Mouse (Mus musculus): ENCODE data around the gene Anks1b. TPM values are rescaled to one million over a fixed set of nuclear protein-coding genes. Genes with fewer than 3 reads are reported as not detected.

Gene Anks1b
- polyA plus RNA-seq, 1 experiment from 2014 or later = 42.0 TPM

- Histone ChIP-seq H3K4me2 (no peak overlapping the region), H3K27me3 (no peaks in the 10 kb centered on the region), H3K4me1 (replicated peaks) (peaks cover 22% of the 10 kb centered on the region), H3K9me3 (peaks cover 8% of the 10 kb centered on the region; the same call in 1 of the 2 replicates), H3K9ac (no peak overlapping the region), H3K4me3 (no peak overlapping the region), H3K36me3 (no peaks in the 10 kb centered on the region), H3K27ac (replicated peaks) (no peak overlapping the region)
- no peak for ATAC-seq (ENCODE audit: low read depth)
- WGBS = 82% methylated on average over 9 of the region's 9 CpGs
These were observed 966.5 kb downstream of the Anks1b start for GRCm38 (mm10) chr10:90839611-90840335.

- 80% methylated on average over 2 of the region's 2 CpGs for WGBS
- H3K36me3 ChIP-seq = no peaks in the 10 kb centered on the region
- ATAC-seq (ENCODE audit: low read depth) = no peak
- H3K27ac ChIP-seq (replicated peaks) = 0 out of 2 replicates have a peak overlapping the region, but pooled peaks have one; percentile 28
- H3K27me3 ChIP-seq = no peaks in the 10 kb centered on the region
- H3K9me3 ChIP-seq = peaks cover 8% of the 10 kb centered on the region; the same call in 1 of the 2 replicates
- no peak overlapping the region for H3K4me2 ChIP-seq
- H3K4me1 ChIP-seq (replicated peaks) = peaks cover 22% of the 10 kb centered on the region
- no peak overlapping the region for H3K4me3 ChIP-seq
- H3K9ac ChIP-seq = no peak overlapping the region
These were observed 969.1 kb downstream of the Anks1b start for GRCm38 (mm10) chr10:90842398-90842797.

- 90% methylated on average over 6 of the region's 6 CpGs for WGBS
These were observed 977.8 kb downstream of the Anks1b start for GRCm38 (mm10) chr10:90851077-90851476.

GRCm38 (mm10) chr10:90851999-90852398 lies 978.7 kb downstream of the Anks1b start:
- no peak for ATAC-seq (ENCODE audit: low read depth)
- H3K9me3 ChIP-seq = no peaks in the 10 kb centered on the region
- H3K27me3 ChIP-seq = no peaks in the 10 kb centered on the region
- H3K4me1 ChIP-seq (replicated peaks) = peaks cover 22% of the 10 kb centered on the region
- H3K4me3 ChIP-seq = no peak overlapping the region
- no peak overlapping the region for H3K9ac ChIP-seq
- H3K27ac ChIP-seq (replicated peaks) = no peak overlapping the region
- H3K4me2 ChIP-seq = peak overlapping the region; percentile 29; the same call in 1 of the 2 replicates
- no peaks in the 10 kb centered on the region for H3K36me3 ChIP-seq
- WGBS = 17% methylated on average over 11 of the region's 11 CpGs

More at GRCm38 (mm10) chr10:90851077-90851476, 977.8 kb downstream of the Anks1b start:
- H3K4me3 ChIP-seq = no peak overlapping the region
- no peak for ATAC-seq (ENCODE audit: low read depth)
- no peaks in the 10 kb centered on the region for H3K36me3 ChIP-seq
- H3K9ac ChIP-seq = no peak overlapping the region
- no peak overlapping the region for H3K27ac ChIP-seq (replicated peaks)
- H3K9me3 ChIP-seq = no peaks in the 10 kb centered on the region
- peaks cover 22% of the 10 kb centered on the region for H3K4me1 ChIP-seq (replicated peaks)
- H3K4me2 ChIP-seq = no peak overlapping the region
- no peaks in the 10 kb centered on the region for H3K27me3 ChIP-seq

- whole genome bisulfite sequencing = 72% methylated on average over 7 of the region's 7 CpGs
- H3K27me3 ChIP-seq = no peaks in the 10 kb centered on the region
- no peak overlapping the region for H3K4me2 ChIP-seq
- H3K27ac ChIP-seq (replicated peaks) = no peak overlapping the region
- no peak for ATAC-seq (ENCODE audit: low read depth)
- H3K9ac ChIP-seq = no peak overlapping the region
- H3K9me3 ChIP-seq = no peaks in the 10 kb centered on the region
- peaks cover 22% of the 10 kb centered on the region for H3K4me1 ChIP-seq (replicated peaks)
- H3K4me3 ChIP-seq = no peak overlapping the region
- H3K36me3 ChIP-seq = no peaks in the 10 kb centered on the region
These were observed 979.1 kb downstream of the Anks1b start for GRCm38 (mm10) chr10:90852432-90852831.

GRCm38 (mm10) chr10:90856668-90857067 lies 983.4 kb downstream of the Anks1b start:
- Histone ChIP-seq H3K9ac (no peak overlapping the region), H3K4me2 (no peak overlapping the region), H3K27ac (replicated peaks) (no peak overlapping the region), H3K4me1 (replicated peaks) (peaks cover 14% of the 10 kb centered on the region), H3K4me3 (no peak overlapping the region), H3K9me3 (no peaks in the 10 kb centered on the region), H3K36me3 (no peaks in the 10 kb centered on the region), H3K27me3 (no peaks in the 10 kb centered on the region)
- ATAC-seq (ENCODE audit: low read depth) = no peak
- 34% methylated on average over 4 of the region's 4 CpGs for WGBS

- 81% methylated on average over 19 of the region's 19 CpGs for WGBS
- Histone ChIP-seq H3K9me3 (no peaks in the 10 kb centered on the region), H3K27ac (replicated peaks) (no peak overlapping the region), H3K36me3 (no peaks in the 10 kb centered on the region), H3K9ac (no peak overlapping the region), H3K27me3 (no peaks in the 10 kb centered on the region), H3K4me1 (replicated peaks) (peaks cover 12% of the 10 kb centered on the region), H3K4me3 (no peak overlapping the region), H3K4me2 (no peak overlapping the region)
- no peak for ATAC-seq (ENCODE audit: low read depth)
These were observed 986.6 kb downstream of the Anks1b start for GRCm38 (mm10) chr10:90859665-90860523.

GRCm38 (mm10) chr10:90863881-90864598 lies 990.7 kb downstream of the Anks1b start:
- H3K4me1 ChIP-seq (replicated peaks) = peaks cover 26% of the 10 kb centered on the region
- no peaks in the 10 kb centered on the region for H3K27me3 ChIP-seq
- H3K36me3 ChIP-seq = no peaks in the 10 kb centered on the region
- H3K27ac ChIP-seq (replicated peaks) = no peak overlapping the region
- no peak for ATAC-seq (ENCODE audit: low read depth)
- H3K4me3 ChIP-seq = no peak overlapping the region
- 17% methylated on average over 10 of the region's 10 CpGs for WGBS
- H3K4me2 ChIP-seq = no peak overlapping the region
- no peak overlapping the region for H3K9ac ChIP-seq
- H3K9me3 ChIP-seq = no peaks in the 10 kb centered on the region

- 31% methylated on average over 3 of the region's 3 CpGs for WGBS
- Histone ChIP-seq H3K4me1 (replicated peaks) (peaks cover 26% of the 10 kb centered on the region), H3K9me3 (no peaks in the 10 kb centered on the region), H3K27ac (replicated peaks) (no peak overlapping the region), H3K4me3 (no peak overlapping the region), H3K27me3 (no peaks in the 10 kb centered on the region), H3K9ac (no peak overlapping the region), H3K4me2 (no peak overlapping the region), H3K36me3 (no peaks in the 10 kb centered on the region)
- ATAC-seq (ENCODE audit: low read depth) = no peak
These were observed 991.2 kb downstream of the Anks1b start for GRCm38 (mm10) chr10:90864599-90864889.

- Histone ChIP-seq H3K4me2 (no peak overlapping the region), H3K36me3 (no peaks in the 10 kb centered on the region), H3K27ac (replicated peaks) (no peak overlapping the region), H3K4me1 (replicated peaks) (no peaks in the 10 kb centered on the region), H3K27me3 (no peaks in the 10 kb centered on the region), H3K4me3 (no peak overlapping the region), H3K9ac (no peak overlapping the region), H3K9me3 (no peaks in the 10 kb centered on the region)
- WGBS = 91% methylated on average over 5 of the region's 5 CpGs
- no peak for ATAC-seq (ENCODE audit: low read depth)
These were observed 999.9 kb downstream of the Anks1b start for GRCm38 (mm10) chr10:90873204-90873603.

- ATAC-seq (ENCODE audit: low read depth) = no peak
- no peak overlapping the region for H3K27ac ChIP-seq (replicated peaks)
- no peaks in the 10 kb centered on the region for H3K36me3 ChIP-seq
- H3K9me3 ChIP-seq = no peaks in the 10 kb centered on the region
- no peaks in the 10 kb centered on the region for H3K4me1 ChIP-seq (replicated peaks)
- H3K27me3 ChIP-seq = no peaks in the 10 kb centered on the region
- no peak overlapping the region for H3K9ac ChIP-seq
- 76% methylated on average over 3 of the region's 3 CpGs for WGBS
- no peak overlapping the region for H3K4me3 ChIP-seq
- H3K4me2 ChIP-seq = no peak overlapping the region
These were observed 1000.9 kb downstream of the Anks1b start for GRCm38 (mm10) chr10:90874166-90874565.

All from neural tube, embryonic 13.5 days (tissue).